Mouse (Mus musculus): ENCODE measurements at regions not wholly inside any gene's neighbourhood (a gene's known extent, or its start where the extent isn't known, plus 50 kb on each side); places are given as distances from the start of the nearest gene placed in this dataset.

- DNase-seq (ENCODE audit: low spot score) = peak; percentile 79
Measured at GRCm38 (mm10) chr8:113581704-113582103, 53.7 kb upstream of the Mon1b start.

GRCm38 (mm10) chr8:113582180-113582975 lies 53.0 kb upstream of the Mon1b start:
- DNase-seq (ENCODE audit: low spot score) = peak; percentile 85

GRCm38 (mm10) chr8:113583801-113584200 lies 51.6 kb upstream of the Mon1b start:
- DNase-seq (ENCODE audit: low spot score) = peak; percentile 18

Measured in embryo, embryonic 10.5 days (tissue).